In the genomic region with DNA sequence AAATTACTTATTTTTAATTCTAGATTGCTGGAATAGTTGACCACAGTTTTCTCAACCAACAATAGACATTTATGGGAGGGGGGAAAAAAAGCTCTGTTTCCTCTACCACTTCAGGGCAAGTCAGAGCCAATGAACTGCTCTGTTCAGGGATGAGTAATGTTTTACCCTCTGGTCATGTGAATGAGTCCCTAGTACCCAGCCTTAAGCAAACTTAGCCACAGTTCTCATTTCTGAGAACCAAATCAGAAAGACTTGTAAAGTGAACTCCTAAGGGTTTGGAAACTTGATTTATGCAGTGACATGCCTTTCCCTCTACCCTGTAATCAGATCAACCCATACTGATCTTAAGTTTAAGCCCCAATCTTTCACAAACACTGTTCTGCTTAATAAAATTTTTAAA, we compare ENCODE assay signal across 9 mouse cellular contexts. TPM values are rescaled to one million over a fixed set of nuclear protein-coding genes. Genes with fewer than 3 reads are reported as not detected.
A peak's percentile ranks its signal among the peaks of the same experiment; 100 is the strongest.
DNase-seq lines count a peak whose midpoint lies in the region; ATAC-seq and TF ChIP-seq lines count a peak whose summit lies in the region.
"Had no signal": no experiment of that assay in that cellular context is flagged by ENCODE, and none has a peak within 500 bp of the region (broad histone marks: within the 10 kb centered on the region; RNA-seq: fewer than 3 reads in every experiment).

No protein-coding gene starts in this region.

- no peak overlapping the region for H3K9ac ChIP-seq in hindbrain, embryonic 11.5 days (ENCODE audit: low read depth, low read length)
- no peak overlapping the region for H3K9ac ChIP-seq in forebrain, embryonic 13.5 days
- H3K9ac ChIP-seq in midbrain, embryonic 12.5 days (replicated peaks): no peak overlapping the region

- H3K4me3 ChIP-seq in hindbrain, embryonic 10.5 days: peak overlapping the region; percentile 88
- H3K4me3 ChIP-seq in hindbrain, embryonic 11.5 days (ENCODE audit: low read depth, low read length): no peak overlapping the region
- H3K4me3 ChIP-seq in E14TG2a.4 (replicated peaks; ENCODE audit: low read length): peak overlapping the region; percentile 94
- H3K4me3 ChIP-seq in forebrain, embryonic 13.5 days: peak overlapping the region; percentile 81
- H3K4me3 ChIP-seq in midbrain, embryonic 12.5 days: peak overlapping the region; percentile 4; the same call in 1 of the 2 replicates

- ATAC-seq in hindbrain, embryonic 11.5 days (ENCODE audit: low FRiP score): no peak
- ATAC-seq in forebrain, embryonic 13.5 days: no peak
- no peak for ATAC-seq in midbrain, embryonic 12.5 days (ENCODE audit: low FRiP score, low read depth)

- no peak for DNase-seq in hindbrain, embryonic 10.5 days (ENCODE audit: low spot score)
- DNase-seq in hindbrain, embryonic 11.5 days (ENCODE audit: low spot score): no peak
- no peak for DNase-seq in right cerebral cortex, postnatal 10 days (ENCODE audit: low spot score in 2 of 2)
- no peak for DNase-seq in left cerebral cortex, adult 8-10 months (ENCODE audit: low spot score in 2 of 2)
- no peak for DNase-seq in gastrocnemius, adult 8-10 months (ENCODE audit: low spot score in 2 of 2)
- DNase-seq: cerebellum, postnatal 25 days had no signal

- no peak for TF ChIP-seq CTCF in E14TG2a.4 (conservative IDR thresholded peaks at IDR 0.05; ENCODE audit: low read length)

- no peaks in the 10 kb centered on the region for H3K9me3 ChIP-seq in hindbrain, embryonic 10.5 days
- H3K9me3 ChIP-seq in hindbrain, embryonic 11.5 days (ENCODE audit: control insufficient read depth, low read length): no peaks in the 10 kb centered on the region
- H3K9me3 ChIP-seq in E14TG2a.4 (ENCODE audit: low read length): no peaks in the 10 kb centered on the region
- 0 out of 2 replicates have a peak, but pooled peaks cover 3% of the 10 kb centered on the region for H3K9me3 ChIP-seq in forebrain, embryonic 13.5 days (replicated peaks)
- peaks cover 3% of the 10 kb centered on the region; the same call in 1 of the 2 replicates for H3K9me3 ChIP-seq in midbrain, embryonic 12.5 days

- peaks cover 4% of the 10 kb centered on the region for H3K27me3 ChIP-seq in hindbrain, embryonic 10.5 days (ENCODE audit: insufficient read depth, poor library complexity, severe bottlenecking)
- H3K27me3 ChIP-seq in hindbrain, embryonic 11.5 days (ENCODE audit: control insufficient read depth, insufficient read depth, low read length): no peaks in the 10 kb centered on the region
- no peaks in the 10 kb centered on the region for H3K27me3 ChIP-seq in E14TG2a.4 (ENCODE audit: insufficient read depth, low read length)
- H3K27me3 ChIP-seq in forebrain, embryonic 13.5 days: no peaks in the 10 kb centered on the region
- H3K27me3 ChIP-seq in midbrain, embryonic 12.5 days: no peaks in the 10 kb centered on the region

- peaks cover 18% of the 10 kb centered on the region for H3K4me1 ChIP-seq in hindbrain, embryonic 10.5 days (replicated peaks)
- no peaks in the 10 kb centered on the region for H3K4me1 ChIP-seq in hindbrain, embryonic 11.5 days (replicated peaks; ENCODE audit: control insufficient read depth, insufficient read depth, low read length)
- peaks cover 54% of the 10 kb centered on the region for H3K4me1 ChIP-seq in E14TG2a.4 (replicated peaks; ENCODE audit: low read depth, low read length)
- peaks cover 15% of the 10 kb centered on the region for H3K4me1 ChIP-seq in forebrain, embryonic 13.5 days
- 0 out of 2 replicates have a peak, but pooled peaks cover 12% of the 10 kb centered on the region for H3K4me1 ChIP-seq in midbrain, embryonic 12.5 days

- H3K36me3 ChIP-seq in hindbrain, embryonic 10.5 days: peaks cover 17% of the 10 kb centered on the region
- H3K36me3 ChIP-seq in hindbrain, embryonic 11.5 days (ENCODE audit: control insufficient read depth, insufficient read depth, low read length): no peaks in the 10 kb centered on the region
- peaks cover 6% of the 10 kb centered on the region for H3K36me3 ChIP-seq in E14TG2a.4 (ENCODE audit: insufficient read depth, low read length)
- H3K36me3 ChIP-seq in forebrain, embryonic 13.5 days (ENCODE audit: poor library complexity, severe bottlenecking): peaks cover 12% of the 10 kb centered on the region
- peaks cover 13% of the 10 kb centered on the region for H3K36me3 ChIP-seq in midbrain, embryonic 12.5 days

- H3K27ac ChIP-seq in hindbrain, embryonic 10.5 days: no peak overlapping the region
- H3K27ac ChIP-seq in hindbrain, embryonic 11.5 days (ENCODE audit: low read depth, low read length): no peak overlapping the region
- H3K27ac ChIP-seq in forebrain, embryonic 13.5 days: no peak overlapping the region
- no peak overlapping the region for H3K27ac ChIP-seq in midbrain, embryonic 12.5 days (replicated peaks)

- H3K4me2 ChIP-seq in hindbrain, embryonic 11.5 days (replicated peaks; ENCODE audit: low read depth, low read length): no peak overlapping the region
- H3K4me2 ChIP-seq in forebrain, embryonic 13.5 days: peak overlapping the region; percentile 78
- H3K4me2 ChIP-seq in midbrain, embryonic 12.5 days (replicated peaks): peak overlapping the region; percentile 75

RNA-seq across cellular contexts. Expression of gene Tet2, which starts 2.9 kb away (rescaled TPM):
- 16.1 and 20.9 TPM in 2 replicates for polyA plus RNA-seq in hindbrain, embryonic 10.5 days (2016; fragmentation: Nextera tagmentation; extraction: Ambion mirVana)
- polyA plus RNA-seq in hindbrain, embryonic 11.5 days (2014; fragmentation: Nextera tagmentation; extraction: Ambion mirVana): 20.1 and 34.2 TPM in 2 replicates
- polyA plus RNA-seq in forebrain, embryonic 13.5 days (2015; fragmentation: Nextera tagmentation; extraction: Ambion mirVana): 21.7 and 23.5 TPM in 2 replicates
- polyA plus RNA-seq in midbrain, embryonic 12.5 days (2016; fragmentation: Nextera tagmentation; extraction: Ambion mirVana): 26.3 and 31.5 TPM in 2 replicates
- 10 to 100 TPM; 40.4 to 51.3 (median 44.4) TPM for total RNA-seq in left cerebral cortex, adult 8-10 months (2022)
- 10 to 100 TPM; 12.6 to 15.2 (median 14.7) TPM for total RNA-seq in gastrocnemius, adult 8-10 months (2022)
